Mouse (Mus musculus) right cerebral cortex, adult 18-20 months (tissue): ENCODE measurements around the gene Bgn.

Experiments used
- DNase-seq: peaks from one replicate; pipeline ENCODE4 v3.0.0; 2022; ENCODE audit warnings: mixed read lengths

The Bgn gene

DNA sequence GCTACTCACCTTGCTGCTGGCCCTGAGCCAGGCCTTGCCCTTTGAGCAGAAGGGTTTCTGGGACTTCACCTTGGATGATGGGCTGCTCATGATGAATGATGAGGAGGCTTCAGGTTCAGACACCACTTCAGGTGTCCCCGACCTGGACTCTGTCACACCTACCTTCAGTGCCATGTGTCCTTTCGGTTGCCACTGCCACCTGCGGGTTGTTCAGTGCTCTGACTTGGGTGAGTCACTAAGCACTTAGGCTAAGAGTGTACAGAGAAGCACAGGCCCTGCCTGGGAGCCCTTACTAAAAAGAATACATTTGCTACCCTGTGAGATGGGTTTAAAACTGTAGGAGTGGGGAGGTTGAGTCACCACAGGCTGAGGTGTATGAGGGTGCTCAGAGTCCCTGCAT lies 7.4 kb downstream of the Bgn start:
- DNase-seq, result no peak

DNA sequence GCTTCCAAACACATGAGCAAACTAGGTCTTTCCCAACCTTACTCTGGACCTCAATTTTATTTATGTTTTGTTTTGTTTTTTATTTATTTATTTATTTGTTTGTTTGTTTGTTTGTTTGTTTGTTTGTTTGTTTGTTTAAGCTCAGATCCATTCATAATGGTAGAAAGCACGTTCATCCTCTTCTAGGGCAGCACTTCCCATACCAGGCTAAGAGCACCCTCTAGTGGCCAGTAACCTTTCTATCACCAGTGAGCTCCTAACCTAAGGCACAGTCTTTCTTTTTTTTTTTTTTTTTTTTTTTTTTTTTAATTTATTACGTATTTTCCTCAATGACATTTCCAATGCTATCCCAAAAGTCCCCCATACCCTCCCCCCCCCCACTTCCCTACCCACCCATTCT lies 10.2 kb downstream of the Bgn start:
- DNase-seq, result peak; percentile 60

DNA sequence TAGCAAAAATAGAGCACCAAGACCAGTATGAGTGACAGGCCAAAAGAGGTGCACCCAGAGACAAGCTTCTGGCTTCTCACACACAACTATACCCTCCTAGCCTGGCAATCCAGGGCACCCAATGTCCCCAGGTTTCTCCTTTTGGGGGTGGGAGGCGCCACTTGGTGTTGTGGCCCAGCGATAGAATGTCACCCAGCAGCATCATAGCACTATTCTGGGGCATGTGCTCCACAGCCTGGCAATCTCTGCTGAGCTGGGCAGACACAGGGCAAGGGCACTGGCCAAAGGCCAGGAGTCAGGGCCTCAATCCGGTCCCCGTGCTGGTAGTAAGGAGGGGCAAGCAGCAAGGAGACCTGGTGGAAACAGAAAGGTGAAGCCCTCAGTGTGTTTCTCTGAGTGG lies 13.3 kb downstream of the Bgn start:
- DNase-seq, result no peak

DNA sequence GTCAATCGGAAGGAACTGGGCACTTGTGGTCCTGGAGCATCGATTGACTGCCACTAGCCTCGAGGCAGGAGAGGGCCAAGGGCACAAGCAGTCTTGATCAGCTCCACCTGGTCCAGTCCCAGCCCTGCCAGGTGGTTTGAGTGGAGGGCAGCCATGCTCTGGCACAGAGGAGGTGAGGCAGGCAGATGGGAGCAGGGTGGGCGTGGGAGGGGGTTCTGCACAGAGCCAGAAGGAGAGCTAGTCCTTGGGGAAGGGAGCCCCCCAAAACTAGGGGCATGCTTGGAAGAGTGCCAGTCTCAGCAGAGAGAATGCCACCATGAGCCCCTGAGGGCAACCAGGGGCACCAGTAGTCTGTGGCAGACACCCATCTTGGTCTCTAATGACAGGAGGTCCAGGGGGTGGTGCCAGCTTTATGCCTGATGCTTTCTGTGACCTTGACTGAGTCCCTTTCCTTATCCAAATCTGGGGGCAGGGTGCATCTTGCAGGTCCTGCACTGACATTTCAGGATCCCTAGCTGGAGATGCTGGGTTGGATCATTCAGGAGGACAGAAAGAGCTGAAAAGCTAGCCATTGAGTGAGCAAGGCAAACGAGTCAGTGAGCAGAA lies 21.8 kb downstream of the Bgn start:
- no peak for DNase-seq

DNA sequence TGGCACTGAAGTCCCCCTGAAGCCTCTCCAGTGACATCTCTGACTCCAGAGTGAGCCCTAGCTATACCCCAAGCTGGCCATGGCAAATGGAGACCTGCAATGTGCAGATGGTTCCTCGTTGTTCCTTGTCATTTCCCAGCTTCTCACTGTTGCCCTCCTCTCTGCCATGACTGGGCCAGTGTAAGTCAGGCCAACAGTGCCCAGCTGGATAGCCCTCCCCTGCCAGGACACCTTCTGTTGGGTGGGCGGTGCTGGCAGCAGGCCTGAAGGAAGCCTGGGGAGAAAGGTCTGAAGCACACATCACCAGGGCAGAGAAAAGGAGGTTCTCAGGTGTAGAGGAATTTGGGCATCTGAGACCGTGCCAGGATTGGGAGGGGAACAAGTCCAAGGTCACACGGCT lies 23.2 kb downstream of the Bgn start:
- no peak for DNase-seq

DNA sequence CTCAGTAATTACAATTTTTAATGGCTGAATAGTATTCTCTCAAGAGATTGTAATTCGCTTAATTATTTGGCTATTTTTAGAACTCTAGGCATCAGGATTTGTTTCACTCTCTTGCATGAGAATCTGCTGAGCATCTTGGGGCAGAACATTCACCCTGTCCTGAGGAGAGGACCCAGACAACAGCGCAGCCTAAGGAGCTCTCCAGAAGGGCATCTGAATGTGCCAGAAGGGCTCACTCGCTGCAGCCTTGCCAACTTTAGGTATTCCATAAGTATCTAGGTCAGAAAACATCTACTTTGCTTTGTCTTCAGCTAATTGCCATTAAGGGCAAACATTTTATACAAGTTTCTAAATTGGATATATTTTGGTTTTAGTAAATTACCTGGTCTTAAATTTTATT lies 25.8 kb downstream of the Bgn start:
- DNase-seq, result no peak

DNA sequence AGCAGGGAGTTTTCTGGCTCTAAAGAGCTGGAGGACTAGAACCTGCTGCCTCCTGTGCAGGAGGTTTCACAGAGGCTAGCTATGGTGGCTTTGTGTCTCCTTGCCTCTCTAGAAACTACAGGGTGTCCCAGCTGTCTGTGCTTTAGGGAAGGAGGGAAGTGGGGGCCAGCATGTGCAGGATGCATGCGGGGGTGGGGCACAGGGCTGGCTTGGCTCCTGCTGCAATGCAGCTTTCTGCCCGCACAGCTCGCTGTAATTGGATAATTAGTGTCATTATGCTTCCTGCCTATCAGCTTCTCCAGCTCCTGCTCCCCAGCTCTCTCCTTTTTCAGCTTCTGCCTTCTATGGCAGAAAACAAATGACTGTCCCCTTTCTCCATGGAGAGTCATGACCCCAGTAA lies 29.5 kb downstream of the Bgn start:
- DNase-seq, result peak; percentile 70

DNA sequence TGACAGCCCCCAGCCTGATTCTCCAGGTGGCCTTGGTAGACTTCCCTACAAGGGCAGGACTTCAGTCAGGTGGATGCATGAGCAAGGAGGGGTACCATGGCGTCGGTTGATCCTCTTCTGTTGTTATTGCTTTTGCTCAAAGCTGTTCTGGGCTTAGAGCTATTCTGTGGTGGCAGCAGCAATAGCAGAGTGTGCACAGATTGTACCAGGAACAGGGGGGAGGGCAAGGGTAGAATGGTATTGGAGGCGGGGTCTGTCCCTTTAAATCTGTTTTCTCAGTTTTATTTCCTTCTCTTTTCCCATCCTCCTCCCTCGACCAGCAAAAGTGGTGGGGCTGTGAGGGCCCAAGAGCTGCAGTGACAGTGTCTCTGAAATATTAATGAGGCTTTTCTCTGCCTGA lies 33.2 kb downstream of the Bgn start:
- no peak for DNase-seq

DNA sequence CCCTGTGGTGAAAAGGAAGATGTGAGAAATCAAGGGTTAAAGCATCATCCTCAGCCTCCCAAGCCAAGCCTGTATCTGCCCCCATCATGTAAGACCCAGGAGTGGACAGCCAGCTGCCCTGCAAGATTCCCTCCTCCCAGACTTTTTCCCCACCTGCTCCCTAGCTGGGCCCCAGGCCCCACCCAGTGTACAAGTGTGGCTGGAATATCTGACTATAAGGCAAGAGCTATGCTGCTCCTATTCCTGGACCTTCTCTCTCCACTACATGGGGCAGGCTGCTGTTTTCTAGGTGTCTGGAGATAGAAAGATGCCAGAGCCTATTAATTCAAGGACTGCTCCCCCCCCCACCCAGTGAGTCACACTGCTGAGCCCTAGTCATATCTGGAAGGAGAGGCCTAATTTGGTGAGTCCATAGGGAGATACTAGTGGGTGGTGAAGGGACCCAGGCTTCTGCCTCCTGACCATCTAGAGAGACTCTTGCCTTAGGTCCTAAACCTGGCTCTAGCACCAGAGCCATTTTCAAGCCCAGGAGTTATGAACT lies 33.7 kb downstream of the Bgn start:
- DNase-seq, result no peak

DNA sequence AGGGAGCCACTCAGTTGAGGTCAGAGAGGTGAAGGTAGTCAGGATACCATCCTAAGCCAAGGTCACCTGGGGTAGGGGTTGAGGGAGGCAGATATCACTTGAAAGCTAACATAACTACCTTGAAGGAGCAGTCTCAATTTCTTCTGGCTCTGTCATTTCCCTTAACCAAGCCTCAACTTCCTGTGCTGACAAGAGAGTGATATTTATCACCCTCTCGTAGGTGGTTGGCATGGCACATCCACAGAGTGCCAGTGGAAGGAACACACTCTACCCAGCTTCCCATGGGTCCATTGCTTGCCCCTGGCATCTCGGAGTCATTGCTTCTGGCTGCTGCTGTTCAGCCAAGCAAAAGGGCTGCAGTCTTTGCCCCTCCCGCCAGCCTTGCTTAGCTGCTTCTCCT lies 37.3 kb downstream of the Bgn start:
- no peak for DNase-seq

DNA sequence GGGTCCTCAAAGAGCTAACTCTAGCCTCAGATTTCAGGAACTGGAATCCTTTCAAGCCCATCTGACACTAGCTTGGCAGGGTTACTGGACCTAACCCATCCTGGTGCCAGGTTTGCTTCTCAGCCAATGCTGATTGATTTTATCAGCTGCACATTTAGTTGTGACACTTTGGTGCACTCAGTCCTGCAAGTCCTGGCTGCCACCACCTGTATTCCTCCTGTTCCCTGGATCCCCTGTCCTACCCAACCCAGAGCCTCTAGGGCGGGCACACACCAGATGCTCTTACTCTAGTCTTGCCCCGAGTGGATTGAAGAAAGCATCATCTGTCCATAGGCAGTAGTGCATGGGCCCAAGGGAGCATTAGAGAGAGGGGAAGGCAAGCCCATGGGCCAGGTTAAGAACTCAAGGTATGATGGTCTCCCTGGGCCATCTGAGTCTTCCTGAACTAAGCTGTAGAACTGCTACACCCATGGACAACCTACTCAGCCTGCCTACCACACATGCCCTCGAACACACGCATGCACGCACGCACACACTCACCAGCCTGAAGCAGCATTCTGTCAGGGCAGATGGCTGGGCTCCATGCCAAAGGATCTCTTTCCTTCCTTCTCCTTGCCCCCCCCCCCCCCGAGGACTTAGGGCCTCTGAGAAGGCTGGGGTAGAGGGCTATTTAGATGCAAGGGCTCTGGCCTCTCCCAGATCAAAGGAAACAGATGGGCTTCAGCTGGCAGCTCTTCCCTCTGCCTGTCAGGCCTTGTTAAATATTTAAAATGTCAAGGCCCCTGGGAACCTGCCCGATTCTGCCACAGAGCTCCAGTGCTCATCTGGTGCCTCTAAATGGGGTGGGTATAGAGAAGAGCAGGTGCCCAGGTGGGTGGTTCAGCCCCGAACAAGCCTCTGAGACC lies 41.2 kb downstream of the Bgn start:
- no peak for DNase-seq

DNA sequence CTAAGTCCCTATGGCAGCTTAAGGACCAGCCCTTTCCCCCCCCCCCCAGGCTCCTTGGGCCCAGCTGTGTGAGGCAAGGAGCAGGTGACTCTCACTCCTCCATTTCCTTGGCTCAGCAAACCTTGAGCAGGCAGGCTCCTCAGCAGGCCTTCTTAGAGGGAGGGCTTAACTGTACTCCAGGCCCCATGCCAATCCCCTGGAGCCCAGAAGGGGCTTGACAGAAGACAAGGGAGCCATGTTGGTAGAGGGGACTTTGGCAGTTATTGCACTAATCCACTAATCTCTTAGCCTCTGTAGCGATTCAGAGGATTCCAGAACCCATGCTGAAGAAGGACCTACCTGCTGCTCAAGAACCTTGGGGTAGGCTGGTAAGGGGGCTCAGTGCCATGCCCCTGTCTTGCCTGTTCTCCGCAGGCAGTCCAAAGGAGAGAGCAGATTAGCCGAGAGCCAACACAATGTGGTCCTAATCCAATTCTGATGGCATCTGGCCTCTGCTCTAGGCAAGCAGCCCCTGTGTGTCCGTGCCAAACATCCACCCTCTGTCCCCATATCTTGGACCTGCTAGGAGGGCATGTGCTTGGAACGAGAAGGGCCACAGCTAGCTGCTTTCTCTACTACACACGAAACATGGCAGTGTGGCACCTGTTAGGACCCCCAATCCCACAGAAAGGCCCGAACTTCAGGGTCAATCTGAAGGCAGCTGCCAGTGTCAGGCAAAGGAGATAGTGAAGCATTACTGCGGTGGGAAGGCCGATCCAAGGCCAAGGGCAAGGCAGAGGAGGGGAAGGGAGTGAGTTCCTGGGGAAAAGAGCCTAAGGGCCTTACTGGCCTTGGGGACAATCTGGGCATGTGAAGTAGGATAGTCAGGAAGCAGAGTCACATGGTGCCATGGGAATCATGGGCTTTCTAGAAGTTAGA lies 42.1 kb downstream of the Bgn start:
- DNase-seq, result no peak

DNA sequence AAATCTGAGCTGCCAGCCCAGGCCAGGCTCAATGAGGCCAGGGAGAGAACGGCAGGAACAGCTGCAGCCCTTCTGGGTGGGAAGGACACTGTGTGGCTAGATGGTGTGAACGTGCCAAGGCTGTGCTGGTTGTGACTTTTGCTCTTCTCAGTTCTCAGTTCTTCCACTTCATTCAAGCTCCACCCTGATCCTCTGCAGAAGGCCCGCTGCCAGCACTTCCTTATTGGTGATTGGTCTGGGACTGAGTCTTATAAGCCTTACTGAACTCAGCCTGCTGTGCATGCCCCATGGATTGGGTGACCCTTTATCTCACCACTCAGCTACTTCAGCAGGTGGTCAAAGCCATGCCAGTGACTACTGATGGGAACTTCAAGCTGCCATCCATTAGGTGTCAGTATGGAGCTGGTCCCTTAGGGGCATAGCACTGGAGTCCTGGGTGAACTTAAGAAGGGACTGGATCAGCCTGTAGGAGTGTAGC lies 43.0 kb downstream of the Bgn start:
- DNase-seq, result no peak

DNA sequence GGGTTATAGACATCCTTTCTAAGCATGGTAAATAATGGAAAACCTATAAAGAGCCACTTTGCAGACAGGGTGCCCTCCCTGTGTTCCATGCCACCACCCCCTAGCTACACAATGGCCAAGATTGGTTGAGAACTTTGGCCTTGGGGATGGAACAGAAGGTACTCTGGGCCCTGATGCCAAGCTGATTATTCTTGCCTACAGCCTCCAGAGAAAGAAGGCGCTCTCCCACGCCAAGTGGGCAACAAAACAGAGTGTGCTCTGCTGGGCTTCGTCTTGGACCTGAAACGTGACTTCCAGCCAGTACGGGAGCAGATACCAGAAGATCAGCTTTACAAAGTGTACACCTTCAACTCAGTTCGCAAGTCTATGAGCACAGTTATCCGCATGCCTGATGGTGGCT lies 54.5 kb downstream of the Bgn start:
- DNase-seq, result no peak

DNA sequence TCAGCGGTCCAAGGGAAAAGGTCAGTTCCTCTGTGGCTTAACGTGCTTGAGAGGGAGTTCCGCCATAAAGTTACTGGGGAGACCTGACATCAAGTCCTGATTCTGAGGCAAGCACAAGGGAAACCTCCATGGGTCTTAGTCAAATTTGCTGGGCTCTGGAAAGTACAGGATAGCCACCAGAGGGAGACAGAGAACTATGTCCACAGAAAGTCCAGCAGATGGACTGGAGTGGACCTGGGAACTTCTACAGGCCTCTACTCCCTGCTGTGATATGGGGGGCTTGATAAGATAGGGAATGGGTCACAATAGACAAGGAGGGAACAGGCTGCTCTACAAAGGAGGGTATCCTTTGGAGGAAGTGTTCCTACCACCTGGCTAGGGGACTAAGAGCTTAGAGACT lies 59.9 kb downstream of the Bgn start:
- DNase-seq, result no peak
